Mouse (Mus musculus): Measurements from ENCODE around the gene Jag2. TPM values are rescaled to one million over a fixed set of nuclear protein-coding genes. Genes with fewer than 3 reads are reported as not detected.
A peak's percentile ranks its signal among the peaks of the same experiment; 100 is the strongest.

Gene Jag2
- total RNA-seq, 4 experiments from 2014 or later: 22.3 to 31.0 (median 26.7) TPM

DNA sequence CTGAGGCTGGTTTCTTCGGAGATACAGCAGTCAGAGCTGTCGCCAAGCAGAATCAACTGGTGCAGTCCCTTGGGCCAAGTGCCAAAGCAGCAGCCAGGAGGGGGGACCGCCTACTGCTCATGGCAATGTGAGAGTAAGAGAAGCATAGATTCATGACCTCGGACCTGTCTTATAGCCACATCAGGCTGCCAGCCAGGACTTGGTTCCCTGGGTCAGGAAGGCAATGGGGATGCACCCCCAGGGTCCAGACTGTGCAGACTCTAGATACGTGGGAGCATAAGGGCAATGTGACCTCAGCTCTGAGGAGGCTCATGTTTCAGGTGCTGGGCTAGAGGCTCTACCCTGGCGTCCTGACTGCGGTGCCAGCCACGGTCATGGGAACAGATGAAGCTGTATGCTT is 25.6 kb downstream of the Jag2 start:
- DNase-seq (ENCODE audit: low spot score in 2 of 2): peak; percentile 57 to 67

DNA sequence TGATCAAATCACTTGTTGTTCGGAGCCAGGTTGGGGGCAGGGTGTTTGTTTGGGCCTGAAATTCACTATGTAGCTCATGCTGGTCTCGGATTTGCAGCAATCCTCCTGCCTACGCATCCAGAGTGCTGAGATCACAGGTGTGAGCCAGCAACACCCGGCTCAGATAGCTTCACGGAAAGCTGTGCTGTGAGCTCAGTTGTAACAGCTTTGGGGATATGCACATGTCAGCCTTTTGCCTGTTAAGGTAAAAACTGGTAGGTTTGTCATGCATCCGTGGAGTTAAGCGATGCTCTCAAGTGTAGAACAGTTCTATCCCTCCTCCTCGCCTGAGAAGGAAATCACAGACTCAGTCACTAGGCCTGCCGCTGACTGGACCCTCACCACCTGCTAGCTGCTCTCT is 28.9 kb downstream of the Jag2 start:
- no peak for DNase-seq (ENCODE audit: low spot score in 2 of 2)

DNA sequence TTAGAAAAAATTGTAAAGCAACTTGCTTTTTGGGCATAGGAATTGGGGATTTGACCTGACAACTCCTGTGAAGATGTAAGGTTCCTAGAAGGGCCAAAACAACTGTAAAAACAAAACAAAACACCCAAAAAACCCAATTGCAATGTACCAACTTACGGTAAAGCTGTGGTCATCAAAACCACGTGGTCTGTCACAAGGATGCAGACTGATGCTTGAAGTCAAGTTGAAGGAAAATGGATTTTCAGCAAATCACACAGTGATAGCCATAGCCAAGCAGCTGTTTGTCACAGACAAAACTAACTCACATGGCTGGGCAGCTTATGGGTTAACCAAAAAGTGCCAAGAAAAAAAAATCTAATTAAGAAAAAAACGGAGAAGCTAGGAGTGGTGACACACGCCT is 30.6 kb downstream of the Jag2 start:
- DNase-seq (ENCODE audit: low spot score in 2 of 2): no peak

DNA sequence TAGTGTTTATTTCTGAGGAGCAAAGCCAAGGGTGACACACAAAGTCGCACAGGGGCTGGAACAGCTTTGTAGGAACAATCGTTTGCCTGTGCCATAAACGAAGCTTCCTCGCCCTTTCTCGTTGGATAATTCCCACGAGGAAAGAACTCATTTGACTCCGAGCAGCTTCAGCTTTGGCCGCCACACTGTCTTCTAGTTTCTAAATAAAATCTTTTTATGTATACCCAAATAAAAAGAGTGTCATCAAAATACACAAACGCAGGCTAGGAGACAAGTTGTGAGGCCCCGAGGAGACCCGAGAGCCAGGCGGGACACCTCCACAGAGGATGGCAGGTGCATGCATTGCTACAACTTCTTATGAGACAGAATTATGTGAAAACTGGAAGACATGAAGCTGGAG is 31.2 kb downstream of the Jag2 start:
- no peak for DNase-seq (ENCODE audit: low spot score in 2 of 2)

DNA sequence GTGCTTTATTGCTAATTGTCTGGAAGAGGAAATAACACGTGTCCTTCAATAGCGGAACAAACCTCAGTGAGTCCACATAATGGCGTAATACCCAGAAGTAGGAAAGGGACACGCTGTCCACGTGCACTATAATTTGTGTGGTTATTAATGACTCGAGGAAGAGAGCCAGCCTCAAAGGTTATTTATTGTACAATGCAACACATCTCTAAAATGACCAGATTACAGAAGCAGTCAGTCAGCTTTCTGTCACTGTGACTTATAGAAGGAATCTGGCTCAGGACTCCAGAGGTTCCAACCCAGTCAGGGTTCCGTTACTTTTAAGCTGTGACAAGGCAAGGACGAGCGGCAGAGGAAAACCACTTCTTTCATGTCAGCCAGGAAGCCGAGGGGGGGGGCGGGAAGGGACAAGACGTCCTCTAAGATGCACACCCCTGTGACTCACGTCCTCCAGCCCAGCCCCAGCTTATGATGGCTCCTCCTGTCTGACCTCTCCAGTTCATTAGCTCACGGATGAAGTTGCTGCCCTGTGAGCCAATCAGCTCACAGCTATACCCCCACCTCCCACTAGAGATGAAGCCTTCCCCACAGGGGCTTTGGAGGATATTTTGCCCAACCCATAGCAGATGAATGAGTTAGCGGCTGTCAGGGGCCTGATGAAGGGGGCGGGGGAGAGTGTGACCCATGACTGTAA is 31.9 kb downstream of the Jag2 start:
- no peak for DNase-seq (ENCODE audit: low spot score in 2 of 2)

DNA sequence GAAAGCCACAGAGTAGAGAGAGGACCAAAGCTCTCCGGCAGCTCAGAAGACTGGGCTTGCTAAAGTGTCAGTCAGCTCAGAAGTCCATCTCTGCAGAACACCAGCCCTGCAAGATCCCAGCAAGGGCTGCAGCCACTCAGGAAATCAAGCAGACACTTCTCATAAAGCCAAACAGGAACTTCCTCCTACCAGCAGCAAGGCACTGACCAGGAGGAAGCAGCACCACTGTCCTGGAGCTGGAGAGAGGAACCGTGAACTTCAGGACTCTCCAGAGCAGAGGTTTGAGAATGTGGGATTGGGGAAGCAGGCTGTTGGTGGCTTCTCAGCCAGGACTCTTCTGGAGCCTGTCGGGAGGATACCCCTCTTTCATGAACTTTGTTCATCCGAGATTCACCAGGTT is 34.6 kb downstream of the Jag2 start:
- DNase-seq (ENCODE audit: low spot score in 2 of 2): peak in 1 of 2 experiments; percentile 1

DNA sequence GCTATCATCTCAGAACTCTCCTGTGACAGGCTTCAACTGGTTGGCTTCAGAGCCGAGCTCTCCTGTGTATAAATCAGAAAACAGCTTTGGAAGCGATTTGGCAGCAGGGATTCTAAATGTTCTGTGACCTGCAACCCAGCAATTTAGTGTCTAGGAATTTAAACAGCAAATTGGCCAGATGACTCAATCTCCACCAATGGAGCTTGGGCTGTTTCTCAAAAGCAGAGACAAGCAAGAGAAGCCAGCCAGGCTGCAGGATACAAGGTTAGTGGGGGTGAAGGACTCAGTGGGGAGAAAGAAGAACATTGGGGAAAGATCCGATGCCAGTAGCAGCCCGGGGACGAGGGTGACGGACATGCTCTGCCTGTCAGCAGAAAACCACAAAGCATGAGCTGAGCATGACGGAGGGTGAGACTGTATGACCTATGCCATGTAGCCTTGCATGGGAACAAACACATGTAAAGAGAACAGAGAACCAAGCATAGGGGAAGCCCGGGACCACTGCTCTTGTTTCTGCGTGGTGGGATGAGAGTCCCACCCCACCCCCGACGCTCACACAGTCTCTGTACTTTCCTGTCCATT is 35.2 kb downstream of the Jag2 start:
- DNase-seq (ENCODE audit: low spot score in 2 of 2): no peak

DNA sequence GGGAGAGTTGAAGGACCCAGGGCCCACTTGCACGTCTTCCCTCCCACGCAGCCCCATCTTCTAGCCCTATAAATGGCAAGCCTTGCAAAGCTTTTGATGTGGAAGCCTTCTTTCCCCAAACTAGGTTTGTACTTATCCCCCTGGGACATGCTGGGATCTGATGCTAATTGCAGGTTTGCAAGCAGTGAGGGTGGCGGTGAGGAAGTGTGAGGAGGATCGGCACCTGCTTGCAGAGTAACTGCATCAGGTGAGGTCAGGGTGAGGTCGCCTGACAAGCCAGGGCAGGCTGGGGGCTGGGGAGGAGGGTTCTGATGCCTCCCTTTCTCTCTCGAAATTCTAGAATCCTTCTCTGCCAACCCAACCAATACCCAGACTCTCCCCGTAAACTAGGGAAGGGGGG is 44.1 kb downstream of the Jag2 start:
- no peak for DNase-seq (ENCODE audit: low spot score in 2 of 2)

DNA sequence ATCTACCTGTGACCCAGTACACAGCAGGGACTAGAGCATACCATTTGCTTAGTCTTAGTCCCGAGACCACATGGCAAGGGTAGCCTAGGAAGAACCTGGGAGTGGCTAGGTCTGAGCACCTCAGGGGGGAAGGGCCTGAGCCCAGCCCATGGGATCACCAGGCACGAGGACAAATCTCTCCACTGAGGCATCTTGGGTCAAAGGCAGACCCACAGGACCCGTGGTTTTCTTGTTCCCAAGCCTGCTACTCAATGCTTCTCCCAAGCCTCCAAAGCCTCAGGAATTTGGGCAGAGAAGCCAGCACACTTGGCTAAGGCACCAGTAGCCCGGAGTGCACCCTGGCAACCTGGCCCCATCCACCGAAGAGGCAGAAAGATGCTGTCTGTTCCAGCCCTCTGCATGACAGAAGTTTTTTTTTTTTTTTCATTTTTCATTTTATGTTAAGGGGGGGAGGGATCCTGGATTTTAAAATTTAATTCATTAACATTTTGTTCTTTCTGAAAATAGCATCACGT is 48.2 kb downstream of the Jag2 start:
- DNase-seq (ENCODE audit: low spot score in 2 of 2): no peak

DNA sequence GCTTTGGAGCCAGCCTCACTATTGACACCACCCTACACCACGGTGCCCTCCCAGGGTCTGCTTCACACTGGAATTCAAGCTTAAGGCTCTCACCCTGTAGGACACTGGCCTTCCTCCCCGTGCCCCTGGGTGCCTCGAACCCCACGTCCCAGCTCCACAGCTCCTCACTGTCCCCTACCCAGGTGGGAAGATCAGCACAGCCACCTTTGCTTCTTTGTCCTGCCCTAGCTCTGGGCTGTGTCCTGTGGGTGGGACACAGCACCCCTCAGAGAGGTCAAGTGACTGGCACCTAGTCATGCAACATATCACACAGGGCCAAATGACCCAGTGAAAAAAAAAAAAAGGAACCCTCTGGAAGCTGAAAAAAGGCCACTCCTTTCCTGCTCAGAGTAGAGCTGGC is 48.9 kb downstream of the Jag2 start:
- no peak for DNase-seq (ENCODE audit: low spot score in 2 of 2)

DNA sequence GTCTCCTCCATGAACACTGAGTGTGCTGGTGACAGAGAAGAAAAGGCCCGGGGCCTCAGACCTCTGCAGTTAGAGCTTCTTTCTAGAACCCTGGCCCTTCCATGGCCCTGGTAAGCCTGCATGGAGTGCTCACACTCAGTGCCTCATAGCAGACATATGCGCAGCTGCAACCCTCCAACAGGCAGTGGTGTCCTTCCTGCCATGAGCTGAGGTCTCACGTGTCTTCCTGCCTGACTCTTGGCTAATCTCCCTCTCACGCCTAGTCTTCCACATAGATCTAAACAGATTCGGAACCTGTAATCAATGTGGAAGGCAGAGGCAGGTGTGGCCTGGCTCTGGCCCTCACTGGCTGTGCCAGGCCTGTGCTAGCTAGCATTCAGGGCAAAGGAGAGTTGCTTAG is 49.8 kb downstream of the Jag2 start:
- no peak for DNase-seq (ENCODE audit: low spot score in 2 of 2)

DNA sequence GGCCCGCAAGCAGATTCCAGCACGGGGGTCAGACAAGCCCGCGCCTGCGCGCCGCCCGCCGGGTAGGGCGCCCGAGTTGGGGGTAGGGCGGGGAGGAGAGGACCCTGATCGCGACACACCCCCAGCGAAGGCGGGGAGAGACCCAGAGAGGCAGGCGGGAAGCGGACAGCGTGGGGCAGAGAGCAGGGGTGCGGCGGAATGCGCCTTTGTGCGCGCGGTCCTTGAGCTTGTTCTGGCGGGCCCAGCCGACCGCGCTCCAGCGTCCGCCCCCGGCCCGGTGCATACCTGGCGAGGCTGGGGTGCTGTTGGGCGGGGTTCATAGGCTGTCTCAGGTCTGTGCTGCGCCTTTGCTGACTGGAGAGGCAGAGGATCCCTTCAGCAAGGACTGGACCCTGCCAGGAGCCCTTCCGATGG is 52.0 kb downstream of the Jag2 start:
- no peak for DNase-seq (ENCODE audit: low spot score in 2 of 2)

DNA sequence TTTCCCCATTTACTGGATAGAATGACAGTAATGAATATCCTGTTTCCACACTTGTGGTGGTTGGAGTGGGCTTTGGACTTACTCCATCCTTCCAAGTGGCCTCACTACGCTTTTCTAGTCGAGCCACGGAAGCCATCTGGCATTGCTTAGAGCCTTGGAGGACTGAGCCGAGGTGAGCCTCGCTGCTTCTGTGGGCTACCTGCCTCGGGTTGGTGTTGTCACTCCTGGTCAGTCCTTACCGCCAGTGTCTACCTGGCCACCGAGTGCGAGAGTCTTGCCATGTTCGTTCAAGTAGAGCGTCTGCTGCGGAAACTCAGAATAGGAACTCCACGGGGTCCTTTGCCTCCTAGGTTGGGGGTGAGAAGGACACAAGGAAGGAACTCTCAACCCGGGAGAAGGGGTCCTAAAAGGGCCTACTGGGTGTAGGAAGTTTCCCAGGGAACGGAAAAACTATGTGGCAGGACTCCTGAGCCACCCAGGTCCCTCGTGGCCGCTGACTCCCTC is 52.5 kb downstream of the Jag2 start:
- no peak for DNase-seq (ENCODE audit: low spot score in 2 of 2)

DNA sequence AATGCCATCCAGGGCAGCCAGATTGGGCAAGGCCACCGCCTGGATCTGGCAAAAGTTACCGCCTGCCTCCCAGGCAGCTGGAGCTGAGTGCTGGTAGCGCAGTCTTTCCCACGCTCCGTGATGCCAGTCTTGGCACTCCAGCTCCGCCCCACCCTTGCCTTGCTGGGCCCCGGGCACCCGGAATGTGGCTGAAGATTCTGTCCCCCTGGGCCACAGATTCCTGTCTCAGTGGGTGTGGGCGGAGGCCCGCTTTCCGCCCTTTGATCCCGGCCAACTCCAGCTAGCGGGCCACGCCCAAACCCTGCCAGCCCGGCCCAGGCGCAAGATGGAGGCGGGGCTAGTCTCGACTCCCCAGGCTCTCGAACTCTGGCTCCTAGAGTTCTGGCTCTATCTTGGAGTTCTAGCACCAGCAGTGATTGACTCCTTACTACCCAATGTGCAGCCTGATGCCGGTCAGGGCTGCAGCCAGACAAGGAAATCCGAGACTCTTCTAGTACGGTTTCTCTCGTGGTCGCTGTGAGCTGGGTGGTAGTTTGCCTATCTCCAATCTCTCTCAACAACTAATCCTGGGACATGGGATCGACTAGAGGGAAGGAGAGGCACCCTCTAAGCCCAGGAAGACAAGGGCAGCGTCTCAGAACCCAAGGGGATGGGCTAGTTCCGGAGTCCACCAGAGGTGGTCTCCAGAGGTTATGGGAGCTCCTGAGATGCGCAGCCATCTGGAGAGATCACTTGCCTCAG is 53.1 kb downstream of the Jag2 start:
- DNase-seq (ENCODE audit: low spot score in 2 of 2): peak; percentile 29 to 50

DNA sequence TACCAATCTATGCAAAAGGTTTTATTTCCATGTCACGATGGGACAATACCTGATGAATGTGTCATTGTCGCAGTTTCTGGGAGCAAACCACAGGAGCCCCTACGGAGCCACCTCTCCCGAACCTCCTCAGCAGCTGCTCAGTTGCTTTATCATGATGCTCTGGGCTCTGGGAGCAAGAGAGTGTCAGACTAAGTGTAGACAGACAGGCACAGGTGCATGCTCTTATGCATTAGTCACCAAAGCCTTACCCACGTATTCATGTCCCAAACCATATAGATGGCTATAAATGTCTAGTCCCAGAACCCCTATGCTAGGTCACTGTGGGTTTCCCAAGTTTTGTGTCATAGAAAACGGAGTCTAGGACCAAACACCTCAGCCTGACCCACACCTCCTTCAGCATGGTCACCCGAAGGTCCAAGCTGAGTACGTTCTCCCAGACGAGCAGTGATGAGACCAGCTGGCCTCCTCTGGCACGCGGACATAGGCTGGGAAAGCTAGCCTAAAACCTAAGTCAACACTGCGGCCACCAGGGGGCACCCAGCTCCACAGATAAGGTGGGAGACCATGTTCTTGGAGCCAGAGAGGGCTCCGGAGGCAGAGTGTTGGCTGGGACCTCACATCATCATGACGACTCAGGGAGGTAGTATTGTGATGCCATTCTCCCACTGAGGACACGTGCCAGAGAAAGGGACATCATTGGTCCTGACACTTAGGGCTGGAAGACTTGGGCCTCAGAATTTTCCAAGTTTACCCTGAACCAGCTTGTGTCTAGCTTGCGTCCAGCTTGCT is 54.2 kb downstream of the Jag2 start:
- DNase-seq (ENCODE audit: low spot score in 2 of 2): peak; percentile 92 to 94

DNA sequence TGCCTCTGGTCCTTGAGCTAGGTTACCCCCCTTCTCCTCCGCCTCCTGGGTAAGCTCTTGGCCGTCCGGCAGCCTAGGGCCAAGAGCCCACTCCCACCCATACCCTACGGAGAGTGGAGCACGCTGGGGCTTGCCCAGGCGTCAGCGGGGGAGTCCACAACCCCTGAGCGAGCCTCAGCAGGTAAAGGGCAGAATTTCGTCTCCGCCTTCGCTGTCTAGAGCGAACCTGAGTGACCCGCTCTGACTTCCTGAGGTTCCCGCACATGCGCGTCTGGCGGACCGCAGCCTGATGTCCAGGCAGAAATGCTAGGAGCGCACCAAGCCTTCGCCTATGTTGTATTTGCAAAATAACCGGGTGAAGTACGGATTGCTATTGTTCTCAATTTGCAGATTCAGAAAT is 55.4 kb downstream of the Jag2 start:
- no peak for DNase-seq (ENCODE audit: low spot score in 2 of 2)

DNA sequence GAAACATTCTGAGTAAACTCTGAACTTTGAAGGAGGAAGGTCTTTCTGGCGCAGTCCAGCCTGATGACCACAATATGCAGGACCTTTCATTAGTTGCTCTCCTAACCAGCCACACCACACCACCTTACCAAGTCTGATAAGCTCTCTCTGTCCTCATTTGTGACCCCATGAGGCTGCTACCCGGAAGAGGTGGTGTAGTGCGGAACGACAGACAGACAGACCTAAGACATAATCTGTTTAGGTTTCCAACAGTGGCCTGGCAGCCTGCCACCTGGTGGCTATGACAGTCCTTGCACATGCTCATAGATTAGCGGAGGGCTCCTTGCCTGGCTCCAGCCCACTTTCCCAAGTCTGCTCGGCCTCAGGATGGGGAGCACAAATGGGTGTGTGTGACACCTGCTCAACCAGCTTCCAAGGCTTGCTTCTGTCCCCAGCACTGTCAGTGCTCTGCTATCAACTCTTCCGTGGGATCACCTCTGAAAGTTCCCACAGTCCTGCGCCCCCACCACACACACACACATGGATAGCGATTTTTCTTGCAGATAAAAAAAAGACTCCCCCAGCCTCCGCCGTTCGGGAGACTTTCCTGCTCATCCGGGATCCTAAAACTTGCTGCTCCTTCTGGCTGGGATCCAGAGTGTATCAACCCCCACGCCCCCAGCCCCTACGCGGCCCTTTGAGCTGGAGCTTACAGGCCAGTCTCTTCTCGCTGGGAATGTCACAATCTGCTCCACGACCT is 56.0 kb downstream of the Jag2 start:
- DNase-seq (ENCODE audit: low spot score in 2 of 2): no peak

DNA sequence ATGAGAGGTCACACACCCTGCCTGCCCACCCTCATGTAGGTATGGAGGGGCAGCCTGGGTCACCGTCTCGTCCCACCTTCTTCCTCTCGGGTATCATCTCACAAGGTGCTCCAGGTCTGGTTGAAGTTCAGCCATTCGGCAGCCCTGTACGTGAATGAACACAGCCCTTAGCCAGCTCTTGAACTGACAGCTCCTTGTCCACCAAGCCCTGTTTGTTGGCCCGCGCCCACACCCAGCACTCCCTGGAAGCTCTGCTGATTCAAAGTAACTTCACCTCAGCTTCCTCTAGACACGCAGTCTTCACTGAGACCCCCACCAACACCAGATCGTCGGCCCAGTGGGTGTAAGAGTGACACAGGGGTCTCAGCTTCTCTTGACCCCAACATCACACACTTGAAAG is 56.6 kb downstream of the Jag2 start:
- no peak for DNase-seq (ENCODE audit: low spot score in 2 of 2)

DNA sequence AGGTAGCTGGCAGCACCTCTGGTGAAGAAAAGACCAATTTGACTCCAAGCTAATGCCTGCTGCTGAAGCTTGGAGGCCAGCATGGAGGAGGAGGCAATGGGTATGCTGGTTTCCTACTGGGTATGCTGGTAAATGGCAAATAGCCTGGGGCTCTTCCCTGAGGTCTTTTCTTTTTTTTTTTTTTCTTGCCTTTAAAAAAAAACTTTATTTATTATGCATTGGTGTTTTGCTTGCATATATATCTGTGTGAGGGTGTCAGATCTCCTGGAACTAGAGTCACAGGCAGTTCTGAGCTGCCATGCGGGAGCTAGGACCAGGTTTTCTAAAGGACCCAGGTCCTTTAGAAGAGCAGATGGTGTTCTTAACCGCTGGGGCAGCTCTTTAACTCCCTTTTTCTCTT is 58.3 kb downstream of the Jag2 start:
- no peak for DNase-seq (ENCODE audit: low spot score in 2 of 2)

DNA sequence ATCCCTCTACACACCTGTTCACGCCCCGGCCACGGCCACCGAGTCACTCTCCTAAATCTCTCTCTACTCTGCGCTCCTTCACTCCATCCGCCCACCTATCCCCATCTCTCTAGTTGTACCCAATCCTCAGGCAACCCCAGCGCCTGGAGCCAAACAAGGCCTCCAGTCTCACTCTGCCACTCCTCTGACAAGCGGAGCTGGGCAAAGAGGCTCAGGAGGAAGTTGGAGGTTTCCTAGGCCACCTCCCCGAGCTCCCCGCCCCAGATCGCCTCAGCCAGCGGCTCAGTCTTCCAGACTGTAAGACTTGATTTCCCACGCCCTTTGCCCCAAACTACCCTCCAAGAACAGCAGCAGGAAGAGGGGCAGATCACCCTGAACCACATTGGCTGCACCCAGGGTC is 58.8 kb downstream of the Jag2 start:
- DNase-seq (ENCODE audit: low spot score in 2 of 2): no peak

DNA sequence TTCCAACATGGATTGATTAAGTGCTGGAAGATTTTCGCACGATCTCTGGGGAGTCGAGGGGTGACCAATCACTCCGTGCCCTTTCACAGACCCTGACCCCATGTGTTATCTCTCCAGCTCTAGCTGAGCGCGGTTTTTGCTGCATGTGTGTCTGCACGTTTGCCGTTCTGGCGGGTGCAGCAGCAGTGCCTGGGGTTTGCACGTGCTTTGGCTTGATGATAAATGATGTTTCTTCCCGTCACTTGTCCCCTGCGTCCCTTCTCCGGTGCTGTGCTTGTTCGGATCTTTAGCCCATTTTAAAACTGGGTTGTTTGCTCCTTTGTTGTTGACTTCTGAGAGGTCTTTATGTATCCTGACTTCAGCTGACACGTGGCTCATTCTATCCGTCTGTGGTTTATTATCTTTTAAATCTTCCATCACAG is 59.8 kb downstream of the Jag2 start:
- no peak for DNase-seq (ENCODE audit: low spot score in 2 of 2)
